22 mouse cellular contexts compared by ENCODE assay signal in the genomic region with DNA sequence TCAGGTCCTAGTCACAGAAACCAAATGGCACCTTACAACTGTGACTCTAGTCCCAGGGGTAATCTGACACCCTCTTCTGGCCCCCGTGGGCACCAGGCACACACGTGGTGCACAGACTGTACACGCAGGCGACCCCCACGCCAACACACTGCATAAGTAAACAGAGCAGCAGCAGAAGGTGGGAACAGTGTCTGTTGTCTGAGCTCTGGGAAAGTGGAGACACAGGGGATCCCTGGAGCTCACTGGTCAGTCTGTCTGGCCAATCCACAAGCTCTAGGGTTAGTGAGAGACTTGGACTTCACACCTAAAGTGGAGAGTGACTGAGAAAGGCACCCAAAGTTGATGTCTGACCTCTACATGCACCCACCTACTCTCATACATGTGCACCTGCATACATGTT. TPM values are rescaled to one million over a fixed set of nuclear protein-coding genes. Genes with fewer than 3 reads are reported as not detected.
DNase-seq lines count a peak whose midpoint lies in the region; ATAC-seq and TF ChIP-seq lines count a peak whose summit lies in the region.
"Had no signal": no experiment of that assay in that cellular context is flagged by ENCODE, and none has a peak within 500 bp of the region (broad histone marks: within the 10 kb centered on the region; RNA-seq: fewer than 3 reads in every experiment).

No protein-coding gene starts in this region.

- 42% methylated on average over 5 of the region's 5 CpGs for WGBS in liver, embryonic 12.5 days (ENCODE audit: insufficient replicate concordance)
- WGBS in liver, postnatal 0 days (ENCODE audit: insufficient replicate concordance) = 55% methylated on average over 5 of the region's 5 CpGs
- WGBS in embryonic facial prominence, embryonic 10.5 days = 52% methylated on average over 5 of the region's 5 CpGs

- dilution Hi-C loops in CH12.LX (cut with MboI; ENCODE audit: extremely low pct_ligation_motif_present, extremely low pct_unique_long_range_greater_than_20kb, low sequenced_read_pairs) = no loop called here

- H3K36me3 ChIP-seq in liver, embryonic 12.5 days = peaks cover 17% of the 10 kb centered on the region
- H3K36me3 ChIP-seq in liver, postnatal 0 days (replicated peaks; ENCODE audit: insufficient read depth, low read length) = peaks cover 11% of the 10 kb centered on the region
- peaks cover 15 to 18% of the 10 kb centered on the region in 2 experiments for H3K36me3 ChIP-seq in CH12.LX (replicated peaks in 1 of 2; ENCODE audit: control insufficient read depth in 1 of 2, insufficient read depth in 1 of 2, low read length in 1 of 2)
- peaks cover 19% of the 10 kb centered on the region for H3K36me3 ChIP-seq in embryonic facial prominence, embryonic 10.5 days (replicated peaks)

- ATAC-seq in liver, embryonic 12.5 days = no peak
- no peak for ATAC-seq in liver, postnatal 0 days
- ATAC-seq: intestine, postnatal 0 days had no signal

- peak; percentile 13 for DNase-seq in gastrocnemius, adult 2 months
- no peak for DNase-seq in gastrocnemius, postnatal 10 days
- no peak for DNase-seq in liver, postnatal 0 days
- no peak for DNase-seq in CH12.LX (ENCODE audit: extremely low read depth)
- DNase-seq in embryonic facial prominence, embryonic 10.5 days (ENCODE audit: low spot score) = no peak
- DNase-seq in thymus, postnatal 0 days (ENCODE audit: low spot score) = no peak
- DNase-seq in heart, postnatal 10 days = no peak
- DNase-seq: B cell, adult 2 months; cerebellum, adult 9-10 months; gastrocnemius, postnatal 14 days; heart, adult 18-20 months; lung, adult 2 months; lung, postnatal 14 days; right cerebral cortex, postnatal 25 days had no signal

- TF ChIP-seq CTCF in gastrocnemius, adult 2 months (IDR thresholded peaks at IDR 0.05) = no peak
- TF ChIP-seq CTCF in liver, postnatal 0 days (IDR thresholded peaks at IDR 0.05; ENCODE audit: low read depth) = no peak
- no peak for TF ChIP-seq CTCF in CH12.LX (conservative IDR thresholded peaks at IDR 0.05 in 1 of 2, IDR thresholded peaks at IDR 0.05 in 1 of 2; ENCODE audit: low read depth in 2 of 2, low read length in 2 of 2)

- peaks cover 57% of the 10 kb centered on the region for H3K4me1 ChIP-seq in liver, embryonic 12.5 days
- peaks cover 18% of the 10 kb centered on the region for H3K4me1 ChIP-seq in liver, postnatal 0 days (ENCODE audit: insufficient read depth)
- H3K4me1 ChIP-seq in CH12.LX (ENCODE audit: control insufficient read depth in 1 of 2, insufficient read depth in 2 of 2) = peaks cover 31 to 55% of the 10 kb centered on the region in 2 experiments
- peaks cover 67% of the 10 kb centered on the region for H3K4me1 ChIP-seq in embryonic facial prominence, embryonic 10.5 days

- no peak for TF ChIP-seq POLR2A in CH12.LX (IDR thresholded peaks at IDR 0.05; ENCODE audit: low read depth, low read length)

- intact Hi-C loops in gastrocnemius, adult 2 months (cut with DNase I) = no loop called here
- intact Hi-C loops in heart, postnatal 10 days (cut with DNase I) = no loop called here

- no peak for TF ChIP-seq RAD21 in CH12.LX (IDR thresholded peaks at IDR 0.05; ENCODE audit: low read depth, low read length)

- H3K4me2 ChIP-seq in liver, embryonic 12.5 days = peak overlapping the region; percentile 9
- no peak overlapping the region for H3K4me2 ChIP-seq in liver, postnatal 0 days (ENCODE audit: low read depth, low read length)
- peak overlapping the region; percentile 48 for H3K4me2 ChIP-seq in CH12.LX (ENCODE audit: insufficient read depth, low read depth, poor library complexity, severe bottlenecking)
- H3K4me2 ChIP-seq: forebrain, embryonic 12.5 days; heart, embryonic 13.5 days; limb, embryonic 15.5 days had no signal

- no peak for TF ChIP-seq EP300 in liver, postnatal 0 days (IDR thresholded peaks at IDR 0.05; ENCODE audit: low read depth)
- no peak for TF ChIP-seq EP300 in CH12.LX (IDR thresholded peaks at IDR 0.05; ENCODE audit: low read length)

- H3K27ac ChIP-seq in gastrocnemius, adult 2 months = no peak overlapping the region
- H3K27ac ChIP-seq in liver, embryonic 12.5 days = no peak overlapping the region
- H3K27ac ChIP-seq in liver, postnatal 0 days (ENCODE audit: low read depth) = no peak overlapping the region
- no peak overlapping the region for H3K27ac ChIP-seq in CH12.LX (ENCODE audit: insufficient read depth, low read depth)
- 0 out of 2 replicates have a peak overlapping the region, but pooled peaks have one; percentile 25 for H3K27ac ChIP-seq in embryonic facial prominence, embryonic 10.5 days (replicated peaks)
- H3K27ac ChIP-seq: forebrain, embryonic 12.5 days; heart, embryonic 13.5 days; limb, embryonic 15.5 days had no signal

- no peak overlapping the region for H3K4me3 ChIP-seq in gastrocnemius, adult 2 months
- H3K4me3 ChIP-seq in liver, embryonic 12.5 days = no peak overlapping the region
- no peak overlapping the region for H3K4me3 ChIP-seq in liver, postnatal 0 days (ENCODE audit: low read depth, low read length)
- H3K4me3 ChIP-seq in CH12.LX (replicated peaks in 1 of 3; ENCODE audit: low read depth in 2 of 3, low read length in 2 of 3, poor library complexity in 1 of 3) = no peak overlapping the region
- H3K4me3 ChIP-seq in embryonic facial prominence, embryonic 10.5 days = no peak overlapping the region
- H3K4me3 ChIP-seq: forebrain, embryonic 12.5 days; heart, embryonic 13.5 days; limb, embryonic 15.5 days had no signal

- no peak overlapping the region for H3K9ac ChIP-seq in liver, embryonic 12.5 days
- H3K9ac ChIP-seq in liver, postnatal 0 days (replicated peaks) = no peak overlapping the region
- no peak overlapping the region for H3K9ac ChIP-seq in CH12.LX (ENCODE audit: insufficient read depth, low read depth)
- H3K9ac ChIP-seq: forebrain, embryonic 12.5 days; heart, embryonic 13.5 days; limb, embryonic 15.5 days had no signal

- H3K79me2 ChIP-seq in CH12.LX (replicated peaks; ENCODE audit: control insufficient read depth, extremely low read depth, insufficient read depth, poor library complexity, severe bottlenecking) = peaks cover 28% of the 10 kb centered on the region

- in situ Hi-C loops in CH12.LX (cut with MboI; ENCODE audit: low pct_ligation_motif_present, low pct_unique_long_range_greater_than_20kb, low sequenced_read_pairs) = loop anchor here (25.0 kb wide), 1 partner anchor 518 kb away; a partner anchor contains a TSS

- peaks cover 4% of the 10 kb centered on the region for H3K27me3 ChIP-seq in liver, embryonic 12.5 days (replicated peaks)
- no peaks in the 10 kb centered on the region for H3K27me3 ChIP-seq in liver, postnatal 0 days (ENCODE audit: insufficient read depth, low read length)
- no peaks in the 10 kb centered on the region for H3K27me3 ChIP-seq in CH12.LX (replicated peaks)
- peaks cover 6% of the 10 kb centered on the region; the same call in 1 of the 2 replicates for H3K27me3 ChIP-seq in embryonic facial prominence, embryonic 10.5 days (replicated peaks; ENCODE audit: low read depth, poor library complexity, severe bottlenecking)
- H3K27me3 ChIP-seq: limb, embryonic 15.5 days had no signal

- no peaks in the 10 kb centered on the region for H3K9me3 ChIP-seq in liver, embryonic 12.5 days (replicated peaks)
- H3K9me3 ChIP-seq in liver, postnatal 0 days (ENCODE audit: low read length) = no peaks in the 10 kb centered on the region
- H3K9me3 ChIP-seq in CH12.LX (replicated peaks; ENCODE audit: low read length) = no peaks in the 10 kb centered on the region
- H3K9me3 ChIP-seq in embryonic facial prominence, embryonic 10.5 days = no peaks in the 10 kb centered on the region
- H3K9me3 ChIP-seq: forebrain, embryonic 12.5 days; heart, embryonic 13.5 days; limb, embryonic 15.5 days had no signal

TF ChIP-seq in CH12.LX, 34 proteins besides CTCF, POLR2A, EP300 and RAD21:
- no peak; the same call in 1 of the 2 replicates for TF ChIP-seq SIN3A (IDR thresholded peaks at IDR 0.05; ENCODE audit: low read length)
- peak; percentile 61; the same call in 1 of the 2 replicates for TF ChIP-seq BHLHE40 (IDR thresholded peaks at IDR 0.05; ENCODE audit: low read depth, low read length)
TF ChIP-seq in CH12.LX: peak in this region for 1.

RNA-seq across cellular contexts. Expression of a gene that starts 15.2 kb away (rescaled TPM):
- 10 to 100 TPM in 1 of 2 experiments, 1 to 10 TPM in 1; 9.6 to 14.7 TPM for total RNA-seq in gastrocnemius, adult 2 months (2021)
- total RNA-seq in gastrocnemius, postnatal 10 days (2021) = 10 to 100 TPM; 26.6 to 30.3 TPM
- polyA plus RNA-seq in liver, embryonic 12.5 days (2016; fragmentation: Nextera tagmentation; extraction: Ambion mirVana) = 0.83 and 1.2 TPM in 2 replicates
- polyA plus RNA-seq in liver, postnatal 0 days (2015; fragmentation: Nextera tagmentation; extraction: Ambion mirVana) = 3.6 and 3.7 TPM in 2 replicates
- total RNA-seq in CH12.LX (2012; rRNA removed) (not detected in 2 replicates), CH12.LX (2014; rRNA removed) (not detected in 2 replicates)
- 0.11 TPM in 1 of 2 replicates, not detected in the other for polyA plus RNA-seq in CH12.LX (2012; ENCODE audit: insufficient read length, low read depth)
- polyA plus RNA-seq in embryonic facial prominence, embryonic 10.5 days (2016; fragmentation: Nextera tagmentation; extraction: Ambion mirVana) = 5.0 and 5.7 TPM in 2 replicates
- polyA plus RNA-seq in thymus, postnatal 0 days (2015; fragmentation: Nextera tagmentation; extraction: Ambion mirVana) = 7.9 and 8.1 TPM in 2 replicates
- 10 to 100 TPM; 76.2 to 85.4 TPM for total RNA-seq in heart, postnatal 10 days (2021)
- total RNA-seq: common myeloid progenitor, adult 5-6 weeks; megakaryocyte progenitor cell, adult 5-6 weeks had no signal

RNA-seq across cellular contexts. Expression of a gene that starts 16.0 kb away (rescaled TPM):
- 1 to 10 TPM in 1 of 2 experiments, not detected in 1; 1.0 TPM for total RNA-seq in gastrocnemius, adult 2 months (2021)
- under 1 TPM in 1 of 2 experiments, not detected in 1; 0.81 TPM for total RNA-seq in gastrocnemius, postnatal 10 days (2021)
- polyA plus RNA-seq in liver, embryonic 12.5 days (2016; fragmentation: Nextera tagmentation; extraction: Ambion mirVana) = 0.19 and 0.41 TPM in 2 replicates
- polyA plus RNA-seq in liver, postnatal 0 days (2015; fragmentation: Nextera tagmentation; extraction: Ambion mirVana) = 0.32 TPM in 1 of 2 replicates, not detected in the other
- total RNA-seq in CH12.LX (2012; rRNA removed) = not detected in 2 replicates
- not detected in 2 replicates for total RNA-seq in CH12.LX (2014; rRNA removed)
- polyA plus RNA-seq in CH12.LX (2012; ENCODE audit: insufficient read length, low read depth) = not detected in 2 replicates
- polyA plus RNA-seq in embryonic facial prominence, embryonic 10.5 days (2016; fragmentation: Nextera tagmentation; extraction: Ambion mirVana) = 0.76 and 1.2 TPM in 2 replicates
- 0.27 and 0.57 TPM in 2 replicates for polyA plus RNA-seq in thymus, postnatal 0 days (2015; fragmentation: Nextera tagmentation; extraction: Ambion mirVana)
- total RNA-seq in heart, postnatal 10 days (2021) = 1 to 10 TPM; 1.4 to 1.7 TPM
- total RNA-seq: common myeloid progenitor, adult 5-6 weeks; midbrain, postnatal 0 days had no signal

RNA-seq across cellular contexts. Expression of a gene that starts 42.5 kb away (rescaled TPM):
- total RNA-seq in gastrocnemius, adult 2 months (2021) = 10 to 100 TPM; 11.6 to 14.4 TPM
- total RNA-seq in gastrocnemius, postnatal 10 days (2021) = 1 to 10 TPM; 5.2 to 8.4 TPM
- polyA plus RNA-seq in liver, embryonic 12.5 days (2016; fragmentation: Nextera tagmentation; extraction: Ambion mirVana) = 8.0 and 8.5 TPM in 2 replicates
- polyA plus RNA-seq in liver, postnatal 0 days (2015; fragmentation: Nextera tagmentation; extraction: Ambion mirVana) = 4.9 and 6.2 TPM in 2 replicates
- 8.5 and 12.1 TPM in 2 replicates for total RNA-seq in CH12.LX (2012; rRNA removed)
- 3.1 and 3.4 TPM in 2 replicates for total RNA-seq in CH12.LX (2014; rRNA removed)
- 11.8 and 14.7 TPM in 2 replicates for polyA plus RNA-seq in CH12.LX (2012; ENCODE audit: insufficient read length, low read depth)
- polyA plus RNA-seq in embryonic facial prominence, embryonic 10.5 days (2016; fragmentation: Nextera tagmentation; extraction: Ambion mirVana) = 5.5 and 6.1 TPM in 2 replicates
- polyA plus RNA-seq in thymus, postnatal 0 days (2015; fragmentation: Nextera tagmentation; extraction: Ambion mirVana) = 8.8 and 11.2 TPM in 2 replicates
- total RNA-seq in heart, postnatal 10 days (2021) = 10 to 100 TPM; 15.4 to 17.7 TPM
